Mouse (Mus musculus) lung, postnatal 36 days (tissue): ENCODE data around the gene Orc5.

Experiments used
- DNase-seq: peaks from one replicate; pipeline ENCODE4 v3.0.0; 2022; ENCODE audit warnings: mixed read lengths

Orc5 gene

GRCm38 (mm10) chr5:22550033-22550551 lies at the start of gene Orc5:
TSS of gene Orc5 (minus strand) at chr5:22550429.
- DNase-seq = peak; percentile 96

- no peak for DNase-seq
These were observed 46.8 kb upstream of the Orc5 start for GRCm38 (mm10) chr5:22596981-22597380.

DNA sequence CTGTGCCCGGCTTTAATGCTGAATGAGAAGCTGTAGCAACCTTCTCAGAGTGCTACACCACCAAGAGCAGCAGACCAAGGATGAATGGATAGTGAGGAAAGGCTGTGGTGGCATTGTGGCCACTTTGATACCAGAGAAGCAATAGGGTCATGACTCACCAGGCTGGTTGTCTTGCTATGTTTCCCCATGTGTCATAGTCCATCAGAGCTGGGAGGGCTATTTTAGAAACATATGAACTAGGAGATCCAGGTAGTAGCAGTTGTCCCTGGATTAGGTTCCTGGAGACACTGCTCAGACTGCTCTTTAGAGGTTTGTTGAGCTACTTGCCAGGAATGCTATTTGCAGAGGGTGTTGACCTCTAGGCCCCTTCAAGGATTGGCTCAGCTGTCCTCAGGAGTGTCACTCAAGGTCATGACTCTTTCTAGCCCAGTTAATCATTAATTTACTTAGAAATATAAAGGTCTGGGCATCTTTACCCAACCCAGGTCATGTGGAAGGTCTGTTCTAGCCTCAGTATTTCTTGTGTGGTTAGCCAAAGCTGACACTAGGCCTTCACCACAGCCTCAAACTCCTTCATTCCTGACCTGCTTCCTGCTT lies 39.2 kb upstream of the Orc5 start:
- DNase-seq = no peak

GRCm38 (mm10) chr5:22587492-22587891 lies 37.3 kb upstream of the Orc5 start:
- no peak for DNase-seq

DNA sequence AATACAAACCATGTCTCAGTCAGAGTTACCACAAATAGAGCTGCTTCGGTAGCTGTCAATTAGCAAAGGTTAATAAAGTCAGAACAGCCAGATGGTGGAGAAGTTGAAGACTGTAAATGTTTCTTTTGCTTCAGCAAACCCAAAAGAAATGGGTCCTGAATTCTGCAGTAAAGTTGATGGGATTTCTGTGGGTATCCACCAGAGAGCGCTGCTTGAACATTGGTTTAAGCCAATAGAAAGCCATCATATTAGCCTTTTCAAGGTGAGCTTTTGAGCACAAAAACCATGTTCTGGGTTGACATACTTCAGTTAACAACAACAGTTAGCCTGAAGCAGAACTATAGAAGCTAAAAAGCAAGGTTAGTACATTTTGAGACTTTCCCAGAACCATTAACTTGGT lies 34.3 kb upstream of the Orc5 start:
- no peak for DNase-seq

GRCm38 (mm10) chr5:22578011-22578410 lies 27.8 kb upstream of the Orc5 start:
- DNase-seq = no peak

DNA sequence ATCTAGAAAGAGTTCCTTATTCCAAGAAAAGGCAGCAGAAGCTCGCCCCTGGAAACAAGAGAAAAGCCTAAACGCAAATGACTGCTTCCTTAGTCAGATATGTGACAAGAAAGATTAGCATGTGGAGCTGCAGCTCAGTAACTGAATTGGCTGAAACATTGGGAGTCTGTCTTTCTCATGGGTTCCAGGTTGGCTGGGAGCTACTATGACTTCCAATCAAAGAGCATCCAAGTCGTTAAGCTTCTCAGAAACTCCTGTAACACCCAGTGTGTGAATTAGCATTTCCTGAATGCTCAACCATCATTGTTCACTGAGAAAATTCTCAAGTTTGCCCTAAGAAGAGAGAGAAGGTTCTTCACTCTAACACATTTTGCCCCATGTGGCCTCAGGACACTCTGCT lies 24.5 kb upstream of the Orc5 start:
- no peak for DNase-seq

- no peak for DNase-seq
These were observed 23.9 kb upstream of the Orc5 start for GRCm38 (mm10) chr5:22574161-22574560.

- DNase-seq = no peak
These were observed 23.5 kb upstream of the Orc5 start for GRCm38 (mm10) chr5:22573696-22574095.

- no peak for DNase-seq
These were observed 22.7 kb upstream of the Orc5 start for GRCm38 (mm10) chr5:22572881-22573280.

- no peak for DNase-seq
These were observed 22.2 kb upstream of the Orc5 start for GRCm38 (mm10) chr5:22572456-22572855.

DNA sequence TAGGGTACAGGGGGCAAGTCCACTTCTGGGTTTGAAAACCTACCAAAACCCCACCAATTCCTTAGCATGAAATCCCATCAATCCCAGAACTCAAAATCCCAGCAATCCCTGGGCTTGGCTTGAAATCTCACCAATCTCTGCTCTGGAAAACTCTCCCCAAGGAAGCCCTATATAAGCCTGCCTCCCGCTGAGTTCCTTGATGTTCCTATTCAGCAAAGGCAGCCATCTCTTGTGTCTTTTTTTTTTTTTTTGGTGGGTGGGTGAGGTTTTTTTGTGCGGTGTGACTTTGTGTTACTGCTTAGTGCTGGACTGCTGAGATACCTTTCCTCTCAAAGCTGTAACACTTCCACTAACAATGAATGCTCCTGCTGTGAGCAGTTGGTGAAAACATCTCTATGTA lies 15.5 kb upstream of the Orc5 start:
- DNase-seq = no peak

DNA sequence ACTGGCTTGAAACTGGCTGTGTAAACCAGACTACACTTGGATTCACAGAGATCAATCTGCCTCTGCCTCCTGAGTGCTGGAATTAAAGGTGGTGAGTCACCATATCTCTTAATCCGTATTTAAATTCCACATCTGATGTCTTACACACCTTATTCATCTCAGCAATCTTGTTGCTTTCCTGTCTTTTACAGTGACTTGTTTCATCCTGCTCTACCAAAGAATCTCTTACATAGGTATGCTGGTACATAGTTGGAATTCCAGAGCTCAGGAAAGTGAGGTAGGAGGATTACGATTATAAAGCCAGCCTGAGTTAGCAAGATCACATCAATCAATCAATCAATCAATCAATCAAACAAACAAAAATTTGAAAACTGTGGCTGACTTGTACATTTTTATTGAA lies 9.6 kb upstream of the Orc5 start:
- no peak for DNase-seq

- no peak for DNase-seq
These were observed 7.4 kb upstream of the Orc5 start for GRCm38 (mm10) chr5:22557491-22558113.

GRCm38 (mm10) chr5:22556713-22557112 lies 6.5 kb upstream of the Orc5 start:
- no peak for DNase-seq

- no peak for DNase-seq
These were observed 2.1 kb upstream of the Orc5 start for GRCm38 (mm10) chr5:22552233-22552765.

DNA sequence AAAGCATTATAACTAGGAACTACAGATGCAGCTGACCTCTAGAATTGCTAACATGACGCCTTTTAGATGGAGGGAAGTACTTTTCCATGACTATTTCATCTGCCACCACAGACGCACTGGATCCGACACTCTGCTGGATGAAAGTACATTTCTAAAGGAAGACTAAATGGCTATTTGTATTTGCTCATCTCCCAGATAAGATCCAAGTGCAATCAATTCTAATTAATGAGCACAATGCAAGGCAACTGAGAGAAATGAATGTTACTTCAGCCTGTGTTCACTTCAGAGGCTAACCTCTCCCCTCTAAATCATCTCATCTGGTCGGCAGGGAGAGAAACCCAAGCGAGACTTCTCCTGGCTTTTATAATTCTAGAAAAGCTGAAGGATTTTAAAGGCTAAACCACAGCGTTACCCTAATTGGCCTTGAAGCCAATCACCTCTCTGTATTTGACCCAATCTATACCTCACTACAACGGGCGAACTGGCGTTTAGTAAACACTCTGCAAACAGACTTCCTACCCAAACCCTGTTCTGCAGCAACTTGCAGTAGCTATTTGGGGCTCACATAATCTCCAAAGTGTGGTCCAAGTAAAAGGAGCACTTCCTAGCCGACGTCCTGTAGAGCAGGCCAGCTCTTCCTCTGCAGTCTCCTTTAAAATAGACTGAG lies 730 bp downstream of the Orc5 start:
- DNase-seq = no peak

GRCm38 (mm10) chr5:22548556-22549161 lies 1.6 kb downstream of the Orc5 start:
- no peak for DNase-seq

- DNase-seq = no peak
These were observed 3.7 kb downstream of the Orc5 start for GRCm38 (mm10) chr5:22546536-22546935.

DNA sequence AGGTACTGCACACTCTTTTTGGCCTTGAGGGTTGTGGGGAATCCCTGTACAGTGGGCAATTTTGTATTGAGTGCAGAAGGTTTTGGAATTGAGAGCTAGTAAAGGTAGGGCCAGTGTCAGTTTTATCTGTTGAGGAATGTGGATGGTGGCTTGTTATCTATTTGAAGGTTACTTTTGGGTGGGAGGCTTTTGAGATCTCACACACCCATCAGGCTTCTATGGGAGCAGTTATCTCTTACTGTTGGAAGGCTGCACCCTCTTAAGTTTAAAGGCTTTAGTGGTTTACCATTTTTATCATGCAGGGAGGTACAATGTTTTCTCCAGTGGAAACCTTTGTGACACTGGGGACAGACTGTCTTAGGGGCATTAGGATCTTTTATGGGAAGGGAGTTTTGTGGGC lies 4.9 kb downstream of the Orc5 start:
- no peak for DNase-seq

- DNase-seq = no peak
These were observed 7.6 kb downstream of the Orc5 start for GRCm38 (mm10) chr5:22542676-22543075.

DNA sequence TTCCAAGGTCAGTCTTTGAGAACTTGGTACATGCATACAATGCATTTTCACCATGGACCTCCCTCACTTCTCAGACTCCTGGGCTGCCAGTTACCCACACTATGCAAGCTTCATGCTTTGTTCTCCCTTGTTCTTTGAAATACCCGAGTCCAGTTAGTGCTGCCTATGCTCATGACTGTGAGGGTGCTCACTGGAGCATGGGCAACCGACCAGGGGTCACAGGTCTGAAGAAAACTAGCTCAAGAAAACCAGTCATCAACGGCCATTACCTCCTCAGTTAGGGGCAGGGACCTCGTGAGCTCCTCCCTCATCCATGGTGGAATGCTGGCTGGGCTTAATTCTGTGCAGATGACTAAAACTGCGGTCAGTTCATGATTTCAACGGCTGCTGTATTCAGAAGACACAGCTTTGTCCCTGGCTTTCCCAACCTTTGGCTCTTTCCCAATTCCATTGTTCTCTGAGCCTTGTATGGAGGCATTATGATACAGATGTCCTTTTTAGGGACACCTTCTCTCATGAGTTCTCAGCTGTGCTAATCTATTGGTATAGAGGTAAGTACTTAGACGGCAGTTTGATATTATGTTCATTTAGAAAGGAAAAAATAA lies 11.1 kb downstream of the Orc5 start:
- no peak for DNase-seq

GRCm38 (mm10) chr5:22536695-22537094 lies 13.5 kb downstream of the Orc5 start:
- DNase-seq = no peak
